Mouse (Mus musculus) ovary, postnatal 14 days (tissue): ENCODE data around the gene Svs5.

Experiments
- DNase-seq: peaks from one replicate; pipeline ENCODE4 v3.0.0; 2022; ENCODE audit warnings: low spot score

The Svs5 gene

GRCm38 (mm10) chr2:164377478-164378426, 45.2 kb downstream of the Svs5 start:
- DNase-seq: no peak

- DNase-seq: no peak
Measured at GRCm38 (mm10) chr2:164381726-164382125, 49.2 kb downstream of the Svs5 start.

- no peak for DNase-seq
Measured at GRCm38 (mm10) chr2:164382971-164383370, 50.4 kb downstream of the Svs5 start.
